Mouse (Mus musculus) kidney, embryonic 16.5 days (tissue): ENCODE data around the gene Tspan17. TPM values are rescaled to one million over a fixed set of nuclear protein-coding genes. Genes with fewer than 3 reads are reported as not detected.

ENCODE experiments used
- ATAC-seq: fragments of 200-750 bp; cut with Nextera tagmentation; 2 replicates; pipeline ENCODE4 v1.8.0; 2017; ENCODE audit warnings: moderate TSS enrichment; ENCODE audit not compliant: low FRiP score, low TSS enrichment
- H3K27ac ChIP-seq: fragments of 300-500 bp; sonication (generic); 2 replicates; pipeline ENCODE4 v1.5.1; 2014; ENCODE audit warnings: low read length
- H3K27me3 ChIP-seq: fragments of 300-500 bp; sonication (generic); 2 replicates; pipeline ENCODE4 v1.6.1; 2014; ENCODE audit warnings: low read length, control low read depth, mixed read lengths; ENCODE audit not compliant: insufficient read depth
- H3K36me3 ChIP-seq: fragments of 300-500 bp; sonication (generic); 2 replicates; pipeline ENCODE4 v1.6.1; 2014; ENCODE audit warnings: low read length, control low read depth, mixed read lengths; ENCODE audit not compliant: insufficient read depth
- H3K4me1 ChIP-seq: fragments of 300-500 bp; sonication (generic); 2 replicates; pipeline ENCODE4 v1.6.1; 2014; ENCODE audit warnings: low read length, control low read depth, mixed read lengths; ENCODE audit not compliant: insufficient read depth
- H3K4me2 ChIP-seq: fragments of 300-500 bp; sonication (generic); replicated peaks from 2 replicates; pipeline ENCODE4 v1.6.1; 2014; ENCODE audit warnings: low read depth, low read length
- H3K4me3 ChIP-seq: fragments of 300-500 bp; sonication (generic); 2 replicates; pipeline ENCODE4 v1.5.1; 2014; ENCODE audit warnings: mild to moderate bottlenecking, low read length
- H3K9ac ChIP-seq: fragments of 300-500 bp; sonication (generic); replicated peaks from 2 replicates; pipeline ENCODE4 v1.6.1; 2014; ENCODE audit warnings: low read length
- H3K9me3 ChIP-seq: fragments of 300-500 bp; sonication (generic); 2 replicates; pipeline ENCODE4 v1.6.1; 2016; ENCODE audit warnings: low read length, control low read depth
- whole genome bisulfite sequencing: fragments of 180-500 bp; shearing (Covaris S2); extraction: QIAGEN DNeasy Blood & Tissue Kit; methylation state at CpG from one replicate; pipeline ENCODE4 v1.1.7; 2014; 5-methylcytosine and 5-hydroxymethylcytosine counted together
- polyA plus RNA-seq: library from polyadenylated mRNA; unstranded; fragments of >200 nt; fragmentation: Nextera tagmentation; extraction: Ambion mirVana; gene quantifications from 2 replicates; pipeline ENCODE4 v1.2.1, GENCODE M21; 2015

Tspan17 gene
- polyA plus RNA-seq, 1 experiment from 2014 or later = 14.3 TPM

GRCm38 (mm10) chr13:54760164-54760795 lies 28.9 kb upstream of the Tspan17 start:
- H3K9ac ChIP-seq = no peak overlapping the region
- WGBS = 73% methylated on average over 8 of the region's 8 CpGs
- ATAC-seq = no peak

GRCm38 (mm10) chr13:54760906-54761305 lies 28.3 kb upstream of the Tspan17 start:
- Histone ChIP-seq H3K4me2 (no peak overlapping the region), H3K27ac (no peak overlapping the region), H3K9ac (no peak overlapping the region), H3K4me1 (peaks cover 16% of the 10 kb centered on the region), H3K36me3 (no peaks in the 10 kb centered on the region), H3K9me3 (no peaks in the 10 kb centered on the region), H3K4me3 (no peak overlapping the region), H3K27me3 (peaks cover 64% of the 10 kb centered on the region)
- no peak for ATAC-seq
- WGBS = 85% methylated on average over 7 of the region's 7 CpGs

More at GRCm38 (mm10) chr13:54760164-54760795, 28.9 kb upstream of the Tspan17 start:
- no peak overlapping the region for H3K27ac ChIP-seq
- H3K4me1 ChIP-seq = peaks cover 16% of the 10 kb centered on the region
- H3K36me3 ChIP-seq = no peaks in the 10 kb centered on the region
- peaks cover 62% of the 10 kb centered on the region for H3K27me3 ChIP-seq
- no peak overlapping the region for H3K4me3 ChIP-seq
- H3K9me3 ChIP-seq = no peaks in the 10 kb centered on the region
- H3K4me2 ChIP-seq = no peak overlapping the region

- 0 out of 2 replicates have a peak, but pooled peaks have one; percentile 54 for ATAC-seq
- H3K4me1 ChIP-seq = peaks cover 6% of the 10 kb centered on the region
- H3K36me3 ChIP-seq = no peaks in the 10 kb centered on the region
- peak overlapping the region; percentile 41 for H3K4me2 ChIP-seq
- H3K9me3 ChIP-seq = no peaks in the 10 kb centered on the region
- H3K9ac ChIP-seq = no peak overlapping the region
- peak overlapping the region; percentile 33 for H3K4me3 ChIP-seq
- no peak overlapping the region for H3K27ac ChIP-seq
- WGBS = 5% methylated on average over 44 of the region's 44 CpGs
- peaks cover 54% of the 10 kb centered on the region for H3K27me3 ChIP-seq
Measured at GRCm38 (mm10) chr13:54765281-54766191, 23.6 kb upstream of the Tspan17 start.

GRCm38 (mm10) chr13:54766192-54766768 lies 22.9 kb upstream of the Tspan17 start, which contains the start of gene Sncb:
TSS of gene Sncb (minus strand) at chr13:54766595.
- Histone ChIP-seq H3K4me2 (peak within 1 kb of the TSS; percentile 41), H3K4me3 (peak within 1 kb of the TSS; percentile 33), H3K9me3 (no peaks in the 10 kb centered on the region), H3K36me3 (no peaks in the 10 kb centered on the region), H3K27me3 (peaks cover 53% of the 10 kb centered on the region), H3K4me1 (peaks cover 6% of the 10 kb centered on the region), H3K27ac (no peak within 1 kb of the TSS), H3K9ac (no peak within 1 kb of the TSS)
- 0 out of 2 replicates have a peak, but pooled peaks have one; percentile 54 for ATAC-seq
- WGBS = 2% methylated on average over 35 of the region's 35 CpGs

GRCm38 (mm10) chr13:54767012-54767411 lies 22.2 kb upstream of the Tspan17 start:
- H3K9me3 ChIP-seq = no peaks in the 10 kb centered on the region
- no peak overlapping the region for H3K9ac ChIP-seq
- peaks cover 48% of the 10 kb centered on the region for H3K27me3 ChIP-seq
- no peaks in the 10 kb centered on the region for H3K36me3 ChIP-seq
- H3K4me2 ChIP-seq = no peak overlapping the region
- H3K4me3 ChIP-seq = no peak overlapping the region
- H3K27ac ChIP-seq = no peak overlapping the region
- no peak for ATAC-seq
- H3K4me1 ChIP-seq = peaks cover 6% of the 10 kb centered on the region
- WGBS = 69% methylated on average over 4 of the region's 4 CpGs

- Histone ChIP-seq H3K36me3 (no peaks in the 10 kb centered on the region), H3K9me3 (no peaks in the 10 kb centered on the region), H3K9ac (no peak overlapping the region), H3K4me1 (no peaks in the 10 kb centered on the region), H3K4me3 (no peak overlapping the region), H3K4me2 (no peak overlapping the region), H3K27ac (no peak overlapping the region), H3K27me3 (no peaks in the 10 kb centered on the region)
- peak; percentile 31; the same call in 1 of the 2 replicates for ATAC-seq
- WGBS = 77% methylated on average over 3 of the region's 3 CpGs
Measured at GRCm38 (mm10) chr13:54780592-54780991, 8.6 kb upstream of the Tspan17 start.

- no peak overlapping the region for H3K4me2 ChIP-seq
- no peaks in the 10 kb centered on the region for H3K27me3 ChIP-seq
- no peak overlapping the region for H3K4me3 ChIP-seq
- H3K9me3 ChIP-seq = no peaks in the 10 kb centered on the region
- no peak overlapping the region for H3K9ac ChIP-seq
- ATAC-seq = no peak; the same call in 1 of the 2 replicates
- 81% methylated on average over 3 of the region's 3 CpGs for WGBS
- H3K27ac ChIP-seq = no peak overlapping the region
- H3K4me1 ChIP-seq = no peaks in the 10 kb centered on the region
- H3K36me3 ChIP-seq = no peaks in the 10 kb centered on the region
Measured at GRCm38 (mm10) chr13:54781086-54781485, 8.1 kb upstream of the Tspan17 start.

GRCm38 (mm10) chr13:54783235-54783634 lies 5.9 kb upstream of the Tspan17 start:
- Histone ChIP-seq H3K36me3 (no peaks in the 10 kb centered on the region), H3K9me3 (no peaks in the 10 kb centered on the region), H3K4me2 (no peak overlapping the region), H3K27me3 (no peaks in the 10 kb centered on the region), H3K9ac (no peak overlapping the region), H3K4me3 (no peak overlapping the region), H3K27ac (no peak overlapping the region), H3K4me1 (no peaks in the 10 kb centered on the region)
- no peak for ATAC-seq
- 52% methylated on average over 2 of the region's 2 CpGs for WGBS

GRCm38 (mm10) chr13:54783698-54784097 lies 5.5 kb upstream of the Tspan17 start, which contains the start of gene Eif4e1b:
TSS of gene Eif4e1b (plus strand) at chr13:54783998.
- H3K4me1 ChIP-seq = no peaks in the 10 kb centered on the region
- no peaks in the 10 kb centered on the region for H3K9me3 ChIP-seq
- no peak within 1 kb of the TSS for H3K9ac ChIP-seq
- H3K4me3 ChIP-seq = no peak within 1 kb of the TSS
- no peaks in the 10 kb centered on the region for H3K36me3 ChIP-seq
- H3K27me3 ChIP-seq = no peaks in the 10 kb centered on the region
- H3K27ac ChIP-seq = no peak within 1 kb of the TSS
- H3K4me2 ChIP-seq = no peak within 1 kb of the TSS
- WGBS = 91% methylated on average over 4 of the region's 4 CpGs
- no peak for ATAC-seq
